Mouse (Mus musculus) layer of hippocampus, adult 18-20 months (tissue): Measurements from ENCODE around the gene Gpr146. TPM values are rescaled to one million over a fixed set of nuclear protein-coding genes. Genes with fewer than 3 reads are reported as not detected.

Experiments
- microRNA-seq, 2 experiments: library from miRNA; unstranded; fragments of <30 nt; microRNA quantifications; one replicate each; pipeline ENCODE4 v1.2.0; 2021
- total RNA-seq, 2 experiments: library from RNA; stranded (reverse); gene quantifications; 2 replicates each; pipeline ENCODE4 v1.2.3; 2021

The Gpr146 gene
- total RNA-seq, 2 experiments from 2014 or later, result 10.8 to 12.2 TPM

Small RNAs within 50 kb of the gene (microRNA-seq; reads per million reads assigned to microRNA genes)
- gene Mir339, result 218 to 314 reads per million in 2 experiments

Other genes starting within 250 kb of the Gpr146 start
- 100 to 1,000 TPM; 435 to 459 TPM for gene Prkar1b, start 227.7 kb upstream of the Gpr146 start, total RNA-seq
- 1 to 10 TPM; 7.0 to 9.0 TPM for gene Dnaaf5, start 227.5 kb upstream of the Gpr146 start, total RNA-seq
- 10 to 100 TPM; 80.3 to 86.3 TPM for gene Sun1, start 177.1 kb upstream of the Gpr146 start, total RNA-seq
- 10 to 100 TPM; 50.5 to 57.1 TPM for gene Get4, start 125.4 kb upstream of the Gpr146 start, total RNA-seq
- 100 to 1,000 TPM; 164 to 166 TPM for gene Adap1, start 52.1 kb upstream of the Gpr146 start, total RNA-seq
- 10 to 100 TPM; 65.3 to 71.1 TPM for gene Cox19, start 26.3 kb upstream of the Gpr146 start, total RNA-seq
- gene Cyp2w1, start 25.1 kb upstream of the Gpr146 start, total RNA-seq, result not detected
- under 1 TPM in 1 of 2 experiments, not detected in 1; 0.33 TPM for gene C130050O18Rik, start 27.6 kb downstream of the Gpr146 start, total RNA-seq
- 1 to 10 TPM; 2.0 to 4.2 TPM for gene Gper1, start 45.5 kb downstream of the Gpr146 start, total RNA-seq
- 10 to 100 TPM; 14.6 to 15.7 TPM for gene 3110082I17Rik, start 82.8 kb downstream of the Gpr146 start, total RNA-seq
- gene Zfand2a, start 106.9 kb downstream of the Gpr146 start, total RNA-seq, result 10 to 100 TPM; 50.4 to 51.6 TPM
- gene Uncx, start 165.8 kb downstream of the Gpr146 start, total RNA-seq, result under 1 TPM in 1 of 2 experiments, not detected in 1; 0.15 TPM